ENCODE assay signal across 8 mouse cellular contexts in genomic region chr12:108903600-108904275, GRCm38 (mm10). TPM values are rescaled to one million over a fixed set of nuclear protein-coding genes. Genes with fewer than 3 reads are reported as not detected.
DNase-seq lines count a peak whose midpoint lies in the region; ATAC-seq lines count a peak whose summit lies in the region.

No protein-coding gene starts in this region.

- peak; percentile 71 for DNase-seq in forebrain, embryonic 11.5 days (ENCODE audit: low spot score)
- DNase-seq in forebrain, embryonic 10.5 days (ENCODE audit: extremely low spot score, low spot score) = no peak
- DNase-seq in adrenal gland, adult 18-20 months (ENCODE audit: low spot score in 2 of 2) = peak; percentile 41 to 43
- peak; percentile 52 for DNase-seq in embryo, embryonic 9.5 days (ENCODE audit: extremely low spot score)
- peak; percentile 57 for DNase-seq in hindbrain, embryonic 10.5 days (ENCODE audit: low spot score)
- DNase-seq in layer of hippocampus, adult 9-11 months = peak; percentile 79
- DNase-seq in lung, postnatal 36 days = peak; percentile 70
- peak; percentile 68 to 72 for DNase-seq in right cerebral cortex, postnatal 36 days (ENCODE audit: low spot score in 2 of 2)

- no peak overlapping the region for H3K27ac ChIP-seq in forebrain, embryonic 11.5 days (ENCODE audit: low read depth, low read length)
- no peak overlapping the region for H3K27ac ChIP-seq in forebrain, embryonic 10.5 days
- 0 out of 2 replicates have a peak overlapping the region, but pooled peaks have one; percentile 25 for H3K27ac ChIP-seq in hindbrain, embryonic 10.5 days

- no peaks in the 10 kb centered on the region for H3K36me3 ChIP-seq in forebrain, embryonic 11.5 days (ENCODE audit: control insufficient read depth, insufficient read depth, low read length)
- H3K36me3 ChIP-seq in forebrain, embryonic 10.5 days (replicated peaks) = 0 out of 2 replicates have a peak, but pooled peaks cover 3% of the 10 kb centered on the region
- 0 out of 2 replicates have a peak, but pooled peaks cover 5% of the 10 kb centered on the region for H3K36me3 ChIP-seq in hindbrain, embryonic 10.5 days

- H3K27me3 ChIP-seq in forebrain, embryonic 11.5 days (ENCODE audit: control insufficient read depth, insufficient read depth, low read length) = no peaks in the 10 kb centered on the region
- peaks cover 17% of the 10 kb centered on the region for H3K27me3 ChIP-seq in forebrain, embryonic 10.5 days (ENCODE audit: poor library complexity, severe bottlenecking)
- H3K27me3 ChIP-seq in hindbrain, embryonic 10.5 days (ENCODE audit: insufficient read depth, poor library complexity, severe bottlenecking) = peaks cover 4% of the 10 kb centered on the region; the same call in 1 of the 2 replicates

- peaks cover 5% of the 10 kb centered on the region; the same call in 1 of the 2 replicates for H3K4me1 ChIP-seq in forebrain, embryonic 11.5 days (replicated peaks; ENCODE audit: control insufficient read depth, insufficient read depth, low read length)
- H3K4me1 ChIP-seq in forebrain, embryonic 10.5 days = peaks cover 26% of the 10 kb centered on the region
- H3K4me1 ChIP-seq in hindbrain, embryonic 10.5 days (replicated peaks) = peaks cover 32% of the 10 kb centered on the region

- no peaks in the 10 kb centered on the region for H3K9me3 ChIP-seq in forebrain, embryonic 11.5 days (ENCODE audit: control insufficient read depth, low read length)
- no peaks in the 10 kb centered on the region for H3K9me3 ChIP-seq in forebrain, embryonic 10.5 days
- no peaks in the 10 kb centered on the region for H3K9me3 ChIP-seq in hindbrain, embryonic 10.5 days

- no peak overlapping the region for H3K4me2 ChIP-seq in forebrain, embryonic 11.5 days (ENCODE audit: low read depth, low read length, severe bottlenecking)

- no peak overlapping the region for H3K9ac ChIP-seq in forebrain, embryonic 11.5 days (ENCODE audit: low read length)

- 83% methylated on average over 8 of the region's 8 CpGs for WGBS in forebrain, embryonic 11.5 days
- 83% methylated on average over 8 of the region's 8 CpGs for WGBS in forebrain, embryonic 10.5 days
- WGBS in hindbrain, embryonic 10.5 days = 86% methylated on average over 8 of the region's 8 CpGs

- no peak overlapping the region for H3K4me3 ChIP-seq in forebrain, embryonic 11.5 days (ENCODE audit: low read depth, low read length)
- H3K4me3 ChIP-seq in forebrain, embryonic 10.5 days = no peak overlapping the region
- H3K4me3 ChIP-seq in hindbrain, embryonic 10.5 days = no peak overlapping the region

- no peak for ATAC-seq in forebrain, embryonic 11.5 days (replicated peaks; ENCODE audit: low FRiP score)

RNA-seq across cellular contexts. Expression of gene Wars, which starts 9.8 kb away (rescaled TPM):
- polyA plus RNA-seq in forebrain, embryonic 11.5 days (2014; fragmentation: Nextera tagmentation; extraction: Ambion mirVana) = 140 and 142 TPM in 2 replicates
- polyA plus RNA-seq in forebrain, embryonic 10.5 days (2016; fragmentation: Nextera tagmentation; extraction: Ambion mirVana) = 152 and 157 TPM in 2 replicates
- 10 to 100 TPM; 59.5 to 60.2 TPM for total RNA-seq in adrenal gland, adult 18-20 months (2021)
- 142 and 143 TPM in 2 replicates for polyA plus RNA-seq in hindbrain, embryonic 10.5 days (2016; fragmentation: Nextera tagmentation; extraction: Ambion mirVana)

RNA-seq across cellular contexts. Expression of gene Wdr25, which starts 10.3 kb away (rescaled TPM):
- 5.7 and 7.2 TPM in 2 replicates for polyA plus RNA-seq in forebrain, embryonic 11.5 days (2014; fragmentation: Nextera tagmentation; extraction: Ambion mirVana)
- 9.4 and 9.9 TPM in 2 replicates for polyA plus RNA-seq in forebrain, embryonic 10.5 days (2016; fragmentation: Nextera tagmentation; extraction: Ambion mirVana)
- 1 to 10 TPM; 5.0 to 5.7 TPM for total RNA-seq in adrenal gland, adult 18-20 months (2021)
- polyA plus RNA-seq in hindbrain, embryonic 10.5 days (2016; fragmentation: Nextera tagmentation; extraction: Ambion mirVana) = 9.0 and 10.4 TPM in 2 replicates
